Comparison of ENCODE assay signal across 14 mouse cellular contexts in the genomic region with DNA sequence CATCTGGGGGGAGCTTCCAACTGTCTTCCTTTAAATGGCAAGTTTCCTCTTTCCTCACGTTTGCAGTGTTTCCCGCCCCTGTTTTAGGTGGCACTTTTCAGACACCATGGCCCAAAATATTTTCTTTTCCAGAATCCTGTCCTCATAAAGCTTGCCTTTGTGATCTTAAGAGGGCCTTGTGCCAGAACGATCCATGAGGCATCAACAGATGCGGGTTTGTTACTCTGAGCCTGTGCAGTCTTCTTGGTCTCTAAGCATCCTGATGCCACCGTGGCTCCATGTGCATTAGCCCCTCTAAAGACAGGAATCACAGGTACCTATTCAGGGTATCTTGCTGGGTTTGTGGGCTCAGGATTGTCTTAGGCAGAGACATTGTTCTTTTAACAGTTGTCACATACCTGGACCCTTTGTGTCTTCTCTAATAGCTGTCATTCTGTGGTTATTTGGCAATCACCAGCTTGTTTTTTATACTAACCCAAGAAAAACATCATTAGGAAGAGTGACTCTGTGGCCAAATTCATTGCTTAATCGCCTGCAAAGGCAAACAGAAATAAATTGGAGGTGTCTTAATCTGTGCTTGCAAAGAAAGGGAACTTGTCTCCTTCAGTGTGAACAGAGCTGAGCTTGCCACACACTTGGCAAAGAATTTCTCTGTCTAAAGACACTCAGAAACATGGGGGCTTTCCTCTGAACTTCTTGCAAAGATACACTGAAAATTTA.
"Had no signal": no experiment of that assay in that cellular context is flagged by ENCODE, and none has a peak within 500 bp of the region (broad histone marks: within the 10 kb centered on the region; RNA-seq: fewer than 3 reads in every experiment).

No protein-coding gene starts in this region.

- H3K4me3 ChIP-seq: limb, embryonic 15.5 days; liver, embryonic 12.5 days; lung, embryonic 15.5 days; midbrain, embryonic 10.5 days; myocyte; neural tube, embryonic 15.5 days had no signal

- H3K36me3 ChIP-seq: limb, embryonic 15.5 days; liver, embryonic 12.5 days; lung, embryonic 15.5 days; midbrain, embryonic 10.5 days; neural tube, embryonic 15.5 days had no signal

- H3K9me3 ChIP-seq: limb, embryonic 15.5 days; liver, embryonic 12.5 days; lung, embryonic 15.5 days; midbrain, embryonic 10.5 days; neural tube, embryonic 15.5 days had no signal

- ATAC-seq: intestine, postnatal 0 days; liver, embryonic 12.5 days had no signal

- H3K27ac ChIP-seq: limb, embryonic 15.5 days; liver, embryonic 12.5 days; lung, embryonic 15.5 days; midbrain, embryonic 10.5 days; neural tube, embryonic 15.5 days had no signal

- DNase-seq: kidney, adult 8-10 months; kidney, postnatal 36 days; layer of hippocampus, adult 9-11 months; layer of hippocampus, postnatal 36 days; midbrain, embryonic 14.5 days; spleen, adult 18-20 months; thymus, postnatal 36 days had no signal

- H3K27me3 ChIP-seq: limb, embryonic 15.5 days; liver, embryonic 12.5 days; lung, embryonic 15.5 days; neural tube, embryonic 15.5 days had no signal

- H3K4me1 ChIP-seq: liver, embryonic 12.5 days; lung, embryonic 15.5 days; midbrain, embryonic 10.5 days; neural tube, embryonic 15.5 days had no signal

- H3K4me2 ChIP-seq: limb, embryonic 15.5 days; liver, embryonic 12.5 days; lung, embryonic 15.5 days; neural tube, embryonic 15.5 days had no signal

- H3K9ac ChIP-seq: limb, embryonic 15.5 days; liver, embryonic 12.5 days; lung, embryonic 15.5 days; neural tube, embryonic 15.5 days had no signal
